Mouse (Mus musculus): Measurements from ENCODE around the gene Pip4k2b. TPM values are rescaled to one million over a fixed set of nuclear protein-coding genes. Genes with fewer than 3 reads are reported as not detected.

The Pip4k2b gene
- total and polyA plus RNA-seq, 3 experiments: 13.8 to 21.4 (median 20.8) TPM

GRCm38 (mm10) chr11:97776497-97777128 lies 32.1 kb upstream of the Pip4k2b start:
- TF ChIP-seq EP300 (IDR thresholded peaks at IDR 0.05; ENCODE audit: insufficient read depth, low read depth, low read length) (no peak), CTCF (IDR thresholded peaks at IDR 0.05) (no peak)
- Histone ChIP-seq H3K27ac (no peak overlapping the region), H3K36me3 (ENCODE audit: control insufficient read depth, insufficient read depth, low read length) (peaks cover 27% of the 10 kb centered on the region), H3K4me1 (ENCODE audit: control insufficient read depth, insufficient read depth, low read length) (peaks cover 9% of the 10 kb centered on the region), H3K27me3 (ENCODE audit: control insufficient read depth, insufficient read depth, low read length) (no peaks in the 10 kb centered on the region), H3K4me3 (no peak overlapping the region), H3K9ac (ENCODE audit: low read depth, low read length) (no peak overlapping the region), H3K79me2 (replicated peaks; ENCODE audit: control insufficient read depth, insufficient read depth, low read length) (0 out of 2 replicates have a peak, but pooled peaks cover 2% of the 10 kb centered on the region)
- intact Hi-C loops (cut with DNase I): no loop called here
- WGBS: 66% methylated on average over 5 of the region's 5 CpGs
- no peak for DNase-seq

DNA sequence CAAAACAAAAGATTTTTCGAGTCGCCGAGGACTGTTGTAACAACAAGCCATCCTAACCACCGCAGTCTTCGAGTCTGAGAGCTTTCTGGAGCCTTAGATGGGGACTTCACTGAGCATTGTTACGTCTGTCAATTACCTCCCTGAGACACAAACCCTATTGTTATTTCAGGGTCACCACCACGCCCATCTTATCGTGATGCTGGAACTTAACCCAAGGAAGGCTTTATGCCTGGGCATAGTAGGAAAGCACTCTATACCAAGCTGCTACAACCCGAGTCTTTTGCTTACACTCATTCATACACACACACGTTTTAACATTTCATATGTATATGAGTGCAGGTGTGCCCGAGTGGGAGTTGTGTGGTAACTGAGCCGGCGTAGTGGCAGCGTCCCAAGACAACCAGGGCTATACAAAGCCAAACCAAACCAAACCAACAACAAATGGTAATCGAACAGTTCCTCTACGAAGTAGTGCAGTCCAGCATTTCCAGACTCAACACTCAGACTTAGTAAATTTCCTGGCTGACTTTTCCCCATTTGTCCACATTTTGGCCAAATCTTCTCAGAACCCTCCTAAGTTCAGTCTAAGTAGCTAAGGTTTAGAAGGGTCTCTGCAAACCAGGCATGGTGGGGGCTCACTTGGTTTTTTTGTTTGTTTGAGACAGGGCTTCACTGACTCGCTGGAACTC lies 31.4 kb upstream of the Pip4k2b start, which contains the start of gene 1700001P01Rik:
TSS of gene 1700001P01Rik (minus strand) at position 111 of the 689 bp plus-strand sequence.
- no peak for DNase-seq
- 52% methylated on average over 17 of the region's 17 CpGs for WGBS
- H3K27me3 ChIP-seq (ENCODE audit: control insufficient read depth, insufficient read depth, low read length): no peaks in the 10 kb centered on the region
- H3K79me2 ChIP-seq (replicated peaks; ENCODE audit: control insufficient read depth, insufficient read depth, low read length): 0 out of 2 replicates have a peak, but pooled peaks cover 2% of the 10 kb centered on the region
- peaks cover 21% of the 10 kb centered on the region for H3K36me3 ChIP-seq (ENCODE audit: control insufficient read depth, insufficient read depth, low read length)
- peaks cover 9% of the 10 kb centered on the region for H3K4me1 ChIP-seq (ENCODE audit: control insufficient read depth, insufficient read depth, low read length)
- TF ChIP-seq EP300 (IDR thresholded peaks at IDR 0.05; ENCODE audit: insufficient read depth, low read depth, low read length): no peak
- TF ChIP-seq POLR2A (IDR thresholded peaks at IDR 0.05; ENCODE audit: insufficient read depth, low read depth, low read length): 0 out of 2 replicates have a peak, but pooled peaks have one; percentile 19
- intact Hi-C loops (cut with DNase I): no loop called here
- H3K9ac ChIP-seq (ENCODE audit: low read depth, low read length): no peak within 1 kb of the TSS
- no peak within 1 kb of the TSS for H3K4me3 ChIP-seq
- no peak within 1 kb of the TSS for H3K27ac ChIP-seq

DNA sequence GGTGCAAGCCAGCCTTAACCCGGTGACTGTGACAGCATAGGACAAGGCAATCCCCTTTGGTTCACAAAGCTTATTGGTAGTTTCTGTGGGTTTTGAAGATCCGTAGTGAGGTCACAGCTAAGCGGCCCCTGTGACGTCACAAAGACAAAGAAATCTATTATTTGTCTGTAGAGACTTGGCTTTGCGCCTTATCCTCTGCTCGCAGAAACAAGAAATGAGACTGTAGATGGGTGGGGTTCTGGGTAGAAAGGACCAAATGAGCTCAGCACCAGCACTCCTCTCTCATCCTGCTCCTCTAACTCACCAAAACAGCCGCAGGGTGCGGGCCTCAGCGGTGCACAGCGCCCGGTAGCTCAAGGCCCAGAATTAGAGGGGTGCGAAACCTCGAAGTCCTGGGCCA lies 30.7 kb upstream of the Pip4k2b start:
- intact Hi-C loops (cut with DNase I): no loop called here
- H3K27me3 ChIP-seq (ENCODE audit: control insufficient read depth, insufficient read depth, low read length): no peaks in the 10 kb centered on the region
- H3K9ac ChIP-seq (ENCODE audit: low read depth, low read length): no peak overlapping the region
- H3K36me3 ChIP-seq (ENCODE audit: control insufficient read depth, insufficient read depth, low read length): peaks cover 13% of the 10 kb centered on the region
- no peak for TF ChIP-seq CTCF (IDR thresholded peaks at IDR 0.05)
- no peak for TF ChIP-seq EP300 (IDR thresholded peaks at IDR 0.05; ENCODE audit: insufficient read depth, low read depth, low read length)
- TF ChIP-seq POLR2A (IDR thresholded peaks at IDR 0.05; ENCODE audit: insufficient read depth, low read depth, low read length): no peak
- H3K79me2 ChIP-seq (replicated peaks; ENCODE audit: control insufficient read depth, insufficient read depth, low read length): no peaks in the 10 kb centered on the region
- no peak overlapping the region for H3K4me3 ChIP-seq
- no peak for DNase-seq
- H3K27ac ChIP-seq: no peak overlapping the region
- H3K4me1 ChIP-seq (ENCODE audit: control insufficient read depth, insufficient read depth, low read length): peaks cover 3% of the 10 kb centered on the region
- 74% methylated on average over 13 of the region's 13 CpGs for WGBS

DNA sequence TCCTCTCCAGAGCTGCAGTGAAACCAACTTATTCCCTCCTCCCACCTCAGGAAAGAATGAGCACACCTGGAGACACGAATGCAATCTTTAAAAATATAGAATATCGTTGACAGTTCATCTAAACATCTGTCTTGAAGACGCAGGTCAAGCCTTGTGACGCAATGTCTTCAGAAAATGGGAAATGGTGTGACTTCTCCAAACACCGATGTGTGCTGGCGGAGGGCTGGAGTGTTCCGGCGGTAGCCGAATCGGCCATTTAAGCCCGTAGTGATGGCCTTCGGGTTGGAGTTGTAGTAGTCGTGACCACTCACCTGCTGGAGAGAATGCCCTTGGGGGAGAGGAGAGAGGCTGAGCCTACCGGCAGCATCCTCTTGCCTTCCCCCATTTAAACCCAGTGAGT lies 26.9 kb upstream of the Pip4k2b start:
- Histone ChIP-seq H3K27me3 (ENCODE audit: control insufficient read depth, insufficient read depth, low read length) (no peaks in the 10 kb centered on the region), H3K4me1 (ENCODE audit: control insufficient read depth, insufficient read depth, low read length) (no peaks in the 10 kb centered on the region), H3K27ac (no peak overlapping the region), H3K9ac (ENCODE audit: low read depth, low read length) (no peak overlapping the region), H3K79me2 (replicated peaks; ENCODE audit: control insufficient read depth, insufficient read depth, low read length) (no peaks in the 10 kb centered on the region), H3K4me3 (no peak overlapping the region), H3K36me3 (ENCODE audit: control insufficient read depth, insufficient read depth, low read length) (no peaks in the 10 kb centered on the region)
- no peak for TF ChIP-seq POLR2A (IDR thresholded peaks at IDR 0.05; ENCODE audit: insufficient read depth, low read depth, low read length)
- TF ChIP-seq CTCF (IDR thresholded peaks at IDR 0.05): no peak
- TF ChIP-seq EP300 (IDR thresholded peaks at IDR 0.05; ENCODE audit: insufficient read depth, low read depth, low read length): no peak
- intact Hi-C loops (cut with DNase I): no loop called here
- no peak for DNase-seq
- WGBS: 75% methylated on average over 14 of the region's 14 CpGs

DNA sequence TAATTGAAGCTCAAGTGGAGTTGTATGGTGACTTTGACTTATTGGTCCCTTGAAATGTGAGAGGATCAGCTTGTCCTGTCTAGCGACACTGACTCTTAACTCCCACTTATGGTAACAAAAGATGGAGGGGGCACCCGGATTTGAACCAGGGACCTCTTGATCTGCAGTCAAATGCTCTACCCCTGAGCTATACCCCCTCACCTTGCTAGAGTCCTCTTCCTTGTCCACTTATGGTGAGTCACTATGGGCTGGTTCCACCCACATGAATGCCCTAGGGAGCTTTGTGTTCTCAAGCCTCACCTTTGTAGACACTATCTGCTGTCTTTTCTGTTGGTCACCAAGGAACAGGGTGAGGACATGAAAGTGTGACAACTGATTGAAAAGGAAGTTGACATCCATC lies 25.2 kb upstream of the Pip4k2b start:
- H3K36me3 ChIP-seq (ENCODE audit: control insufficient read depth, insufficient read depth, low read length): no peaks in the 10 kb centered on the region
- H3K27me3 ChIP-seq (ENCODE audit: control insufficient read depth, insufficient read depth, low read length): no peaks in the 10 kb centered on the region
- TF ChIP-seq CTCF (IDR thresholded peaks at IDR 0.05): no peak
- no peak for TF ChIP-seq EP300 (IDR thresholded peaks at IDR 0.05; ENCODE audit: insufficient read depth, low read depth, low read length)
- no peak for TF ChIP-seq POLR2A (IDR thresholded peaks at IDR 0.05; ENCODE audit: insufficient read depth, low read depth, low read length)
- H3K4me3 ChIP-seq: no peak overlapping the region
- no peak for DNase-seq
- 36% methylated on average over 2 of the region's 2 CpGs for WGBS
- H3K9ac ChIP-seq (ENCODE audit: low read depth, low read length): no peak overlapping the region
- no peaks in the 10 kb centered on the region for H3K4me1 ChIP-seq (ENCODE audit: control insufficient read depth, insufficient read depth, low read length)
- intact Hi-C loops (cut with DNase I): no loop called here
- H3K27ac ChIP-seq: no peak overlapping the region
- H3K79me2 ChIP-seq (replicated peaks; ENCODE audit: control insufficient read depth, insufficient read depth, low read length): no peaks in the 10 kb centered on the region

All from heart, adult 2 months (tissue).